Mouse (Mus musculus): Measurements from ENCODE around the gene Best2.

Best2 gene

DNA sequence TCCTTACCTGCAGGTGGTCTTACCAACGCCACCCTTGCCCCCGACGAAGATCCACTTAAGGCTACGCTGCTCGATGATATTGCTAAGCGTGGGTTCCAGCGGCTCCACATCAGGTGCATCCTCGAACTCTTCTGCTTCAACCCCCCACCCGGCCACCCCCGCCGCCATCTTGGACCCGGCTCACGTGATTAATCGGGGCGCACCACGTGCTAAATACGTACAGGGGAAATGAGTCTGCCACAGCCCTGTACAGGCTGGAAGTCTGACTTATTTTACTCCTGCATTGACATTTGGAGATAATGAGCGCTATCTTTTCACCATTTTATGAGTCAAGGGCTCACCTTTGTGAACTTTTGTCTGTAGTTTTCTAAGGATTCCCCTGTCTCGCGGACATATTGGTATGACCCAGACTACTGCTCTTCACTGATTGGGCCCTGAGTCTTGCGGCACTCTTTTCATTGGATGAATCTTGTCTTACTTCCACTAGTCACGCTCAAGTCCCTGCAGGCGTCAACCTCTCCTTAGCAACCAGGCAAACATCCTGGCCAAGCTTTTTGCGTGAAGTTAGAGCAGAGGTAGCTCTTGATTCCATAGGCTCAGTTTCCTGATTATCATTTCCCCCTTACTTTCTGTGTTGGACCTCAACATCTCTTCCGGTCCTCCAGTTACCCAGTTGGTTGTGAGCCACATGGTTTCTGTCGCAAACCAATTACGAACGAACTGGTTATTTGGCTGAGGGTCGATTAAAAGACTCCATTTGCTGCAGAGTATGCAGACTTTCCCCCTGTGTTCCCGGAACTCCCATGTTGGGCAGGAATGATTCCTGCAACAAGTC, 11.0 kb upstream of the Best2 start, which contains the start of gene Asna1:
Gene Asna1, minus strand, starts transcription at position 184 of the 835 bp plus-strand sequence.
- in situ Hi-C loops (cut with MboI; ENCODE audit: unreplicated experiment in 2 of 2): loop anchor here (5.0 to 10.0 kb wide), 3 partner anchors 49 to 58 kb away; partner anchors contain the start of genes Dhps (in 1 of the 2), Gm49661 (in 1 of the 2), Junb (in 1 of the 2) and Prdx2 (in 1 of the 2)

- in situ Hi-C loops (cut with MboI; ENCODE audit: unreplicated experiment in 2 of 2): loop anchor here (10.0 kb wide), 2 partner anchors 49 to 51 kb away; partner anchors contain the start of genes Dhps (in 1 of the 2) and Junb (in 1 of the 2)
These were observed 9.5 kb upstream of the Best2 start for GRCm38 (mm10) chr8:85023846-85024245.

- in situ Hi-C loops (cut with MboI; ENCODE audit: unreplicated experiment in 2 of 2): loop anchor here (10.0 kb wide), 2 partner anchors 47 to 53 kb away; partner anchors contain the start of genes Dhps (in 1 of the 2) and Junb (in 1 of the 2)
These were observed 7.3 kb upstream of the Best2 start for GRCm38 (mm10) chr8:85021514-85022055.

DNA sequence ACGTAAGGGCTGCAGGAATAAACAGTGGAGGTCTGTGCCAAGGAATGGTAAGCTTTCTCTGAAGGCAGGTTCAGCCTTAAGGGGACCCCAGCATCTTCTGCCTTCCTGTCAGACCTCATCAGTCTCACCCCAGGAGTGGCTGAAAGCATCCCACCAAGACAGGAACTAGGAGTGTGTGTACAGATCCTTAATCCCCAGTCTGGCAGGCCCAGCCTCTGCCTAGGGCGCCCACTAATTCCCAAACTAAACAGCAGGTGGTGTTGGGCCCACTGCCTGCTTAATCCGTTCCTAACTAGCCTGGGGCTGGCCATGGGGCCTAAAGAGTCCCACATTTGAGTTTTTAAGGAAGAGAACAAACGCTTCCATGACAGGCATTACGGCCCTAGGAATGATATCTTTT, 2.9 kb upstream of the Best2 start:
- in situ Hi-C loops (cut with MboI; ENCODE audit: unreplicated experiment in 2 of 2): no loop called here

- in situ Hi-C loops (cut with MboI; ENCODE audit: unreplicated experiment in 2 of 2): no loop called here
These were observed 2.4 kb upstream of the Best2 start for GRCm38 (mm10) chr8:85016724-85017123.

GRCm38 (mm10) chr8:85013230-85013840, 996 bp downstream of the Best2 start:
- in situ Hi-C loops (cut with MboI; ENCODE audit: unreplicated experiment in 2 of 2): no loop called here

DNA sequence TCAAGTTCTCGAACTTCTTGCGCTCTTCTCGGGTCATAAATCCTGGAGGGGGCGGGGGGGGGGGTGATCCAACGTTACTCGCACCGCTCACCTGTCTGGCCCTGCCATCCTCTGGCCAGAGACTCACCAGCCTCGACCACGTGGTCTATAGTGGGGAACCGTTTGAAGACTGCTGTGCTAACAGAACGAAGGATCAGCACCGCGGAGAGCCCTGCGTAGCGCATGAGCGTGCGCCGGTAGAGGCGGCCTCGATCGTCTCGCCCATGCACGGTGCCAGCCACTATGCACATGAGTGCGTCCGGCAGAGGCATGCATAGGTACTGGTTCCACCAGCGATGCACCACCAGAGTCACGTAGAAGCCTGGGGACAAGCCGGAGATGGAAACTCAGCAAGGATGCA, 3.1 kb downstream of the Best2 start:
- in situ Hi-C loops (cut with MboI; ENCODE audit: unreplicated experiment in 2 of 2): no loop called here

GRCm38 (mm10) chr8:85007686-85008085, 6.6 kb downstream of the Best2 start:
- in situ Hi-C loops (cut with MboI; ENCODE audit: unreplicated experiment in 2 of 2): no loop called here

DNA sequence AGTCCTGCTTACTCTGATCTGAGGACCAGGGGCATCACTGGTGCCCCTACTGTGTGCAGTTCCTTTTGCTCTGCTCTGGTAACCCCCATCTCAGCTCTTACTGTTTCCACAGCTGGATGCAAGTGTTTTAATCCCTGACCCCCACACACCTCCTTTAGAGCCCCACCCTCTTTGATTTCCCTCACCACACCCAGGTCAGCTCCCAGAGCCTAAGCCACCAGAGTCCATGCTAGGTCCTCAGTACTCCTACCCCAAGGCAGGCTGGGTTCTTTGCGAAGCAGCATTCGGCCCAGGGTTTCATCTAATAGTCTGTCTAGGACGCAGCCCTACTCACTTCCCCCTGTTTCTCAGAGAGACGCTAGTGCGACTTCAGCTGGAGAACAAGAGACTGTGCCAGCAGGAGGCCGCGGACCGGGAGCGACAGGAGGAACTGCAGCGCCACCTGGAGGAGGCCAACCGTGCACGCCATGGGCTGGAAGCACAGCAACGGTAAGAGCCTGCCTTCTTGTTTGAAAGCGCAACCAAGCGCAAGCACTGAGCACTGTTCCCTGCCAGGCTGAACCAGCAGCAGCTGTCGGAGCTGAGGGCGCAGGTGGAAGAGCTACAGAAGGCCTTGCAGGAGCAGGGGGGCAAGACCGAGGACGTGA, 16.6 kb downstream of the Best2 start:
- in situ Hi-C loops (cut with MboI; ENCODE audit: unreplicated experiment in 2 of 2): loop anchor here in 1 of 2 experiments (5.0 to 25.0 kb wide), 2 partner anchors 70 to 415 kb away; no protein-coding TSS in a partner anchor

- in situ Hi-C loops (cut with MboI; ENCODE audit: unreplicated experiment in 2 of 2): loop anchor here in 1 of 2 experiments (5.0 to 25.0 kb wide), 2 partner anchors 70 to 415 kb away; no protein-coding TSS in a partner anchor
These were observed 17.4 kb downstream of the Best2 start for GRCm38 (mm10) chr8:84996978-84997377.

- in situ Hi-C loops (cut with MboI; ENCODE audit: unreplicated experiment in 2 of 2): loop anchor here in 1 of 2 experiments (5.0 to 25.0 kb wide), 2 partner anchors 68 to 417 kb away; no protein-coding TSS in a partner anchor
These were observed 18.7 kb downstream of the Best2 start for GRCm38 (mm10) chr8:84995680-84996079.

GRCm38 (mm10) chr8:84994375-84994774, 20.0 kb downstream of the Best2 start:
- in situ Hi-C loops (cut with MboI; ENCODE audit: unreplicated experiment in 2 of 2): loop anchor here (5.0 to 25.0 kb wide), 2 partner anchors 37 to 418 kb away; no protein-coding TSS in a partner anchor

DNA sequence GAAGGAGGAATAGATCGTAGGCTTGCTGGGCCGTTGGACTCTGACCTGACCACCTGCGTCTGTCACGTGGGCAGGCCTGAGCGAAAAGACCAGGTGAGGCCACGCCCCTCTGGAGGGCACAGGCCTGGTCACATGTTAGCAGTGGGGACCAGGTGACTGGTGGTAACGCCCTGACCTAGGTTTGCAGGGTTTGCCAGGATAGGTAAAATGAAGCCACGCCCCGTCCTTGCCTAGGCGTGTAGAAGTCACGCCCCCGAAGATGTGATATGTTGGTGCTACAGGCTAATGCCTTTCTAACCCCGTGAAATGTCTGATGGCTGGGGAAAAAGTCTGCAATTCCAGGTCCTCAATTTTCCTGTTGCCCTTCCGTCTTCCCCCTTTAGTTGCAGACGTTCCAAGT, 23.5 kb downstream of the Best2 start:
- in situ Hi-C loops (cut with MboI; ENCODE audit: unreplicated experiment in 2 of 2): loop anchor here (5.0 to 25.0 kb wide), 2 partner anchors 34 to 421 kb away; no protein-coding TSS in a partner anchor

- in situ Hi-C loops (cut with MboI; ENCODE audit: unreplicated experiment in 2 of 2): loop anchor here (5.0 to 25.0 kb wide), 2 partner anchors 33 to 422 kb away; no protein-coding TSS in a partner anchor
These were observed 24.0 kb downstream of the Best2 start, which contains the start of gene Hook2 for GRCm38 (mm10) chr8:84990349-84990748. TSS of gene Hook2 (plus strand) at chr8:84990603.

DNA sequence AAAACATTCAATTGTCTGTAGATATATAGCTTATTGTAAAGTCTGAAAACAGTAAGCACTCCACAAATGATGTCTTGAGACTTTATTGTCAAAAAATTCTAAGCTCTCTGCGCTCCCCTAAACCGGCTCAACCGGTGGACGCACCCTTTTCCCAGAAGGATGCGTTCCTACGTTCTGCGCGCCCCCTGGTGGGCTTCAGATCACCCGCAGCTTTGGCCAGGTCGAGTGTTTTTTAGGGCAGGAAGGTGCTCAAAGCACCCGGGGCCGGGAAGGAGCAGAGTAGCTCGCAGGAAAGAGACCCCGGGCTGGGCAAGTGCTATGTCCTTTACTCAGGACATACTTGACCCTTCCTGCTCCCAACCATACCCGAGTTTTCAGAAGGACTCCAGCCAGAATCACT, 24.5 kb downstream of the Best2 start:
- in situ Hi-C loops (cut with MboI; ENCODE audit: unreplicated experiment in 2 of 2): loop anchor here (5.0 to 25.0 kb wide), 2 partner anchors 33 to 422 kb away; no protein-coding TSS in a partner anchor

DNA sequence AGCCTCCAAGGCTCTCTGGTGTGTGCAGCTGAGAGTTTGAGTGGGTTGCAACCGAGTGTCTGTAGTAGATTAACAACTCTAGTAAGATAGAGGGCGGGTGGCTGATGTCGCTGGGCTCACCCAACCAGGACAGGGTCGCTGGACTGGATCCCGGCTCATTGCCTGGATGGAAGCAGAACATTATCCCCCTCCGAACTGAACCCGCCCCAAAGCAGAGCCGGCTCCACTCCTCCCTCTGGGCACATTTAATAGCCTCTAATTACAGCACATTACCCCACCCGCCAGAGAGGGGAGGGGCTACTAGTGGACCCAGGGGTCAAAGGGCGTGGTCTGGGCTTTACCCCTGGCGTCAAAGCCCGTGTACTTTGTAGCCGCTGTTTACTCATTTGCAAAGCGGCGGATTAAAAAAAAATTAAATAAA, 25.0 kb downstream of the Best2 start:
- in situ Hi-C loops (cut with MboI; ENCODE audit: unreplicated experiment in 2 of 2): loop anchor here in 1 of 2 experiments (25.0 kb wide), 1 partner anchor 423 kb away; no protein-coding TSS in a partner anchor

- in situ Hi-C loops (cut with MboI; ENCODE audit: unreplicated experiment in 2 of 2): loop anchor here in 1 of 2 experiments (25.0 kb wide), 1 partner anchor 424 kb away; no protein-coding TSS in a partner anchor
These were observed 26.4 kb downstream of the Best2 start for GRCm38 (mm10) chr8:84987903-84988302.

DNA sequence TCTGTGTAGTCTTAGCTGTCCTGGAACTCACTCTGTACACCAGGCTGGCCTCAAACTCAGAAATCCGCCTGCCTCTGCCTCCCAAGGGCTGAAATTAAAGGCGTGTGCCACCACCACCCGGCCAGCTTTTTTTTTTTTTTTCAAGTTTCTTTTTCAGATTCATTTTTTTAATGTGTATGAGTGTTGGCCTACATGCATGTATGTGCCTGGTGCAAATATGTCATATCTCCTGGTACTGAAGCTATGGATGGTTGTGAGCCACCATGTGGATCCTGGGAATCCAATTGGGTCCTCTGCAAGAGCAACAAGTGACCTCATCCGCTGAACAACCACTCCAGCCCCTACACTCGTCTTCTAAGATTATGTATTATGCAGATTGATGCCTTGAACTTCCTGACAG, 26.9 kb downstream of the Best2 start:
- in situ Hi-C loops (cut with MboI; ENCODE audit: unreplicated experiment in 2 of 2): loop anchor here in 1 of 2 experiments (25.0 kb wide), 1 partner anchor 425 kb away; no protein-coding TSS in a partner anchor

DNA sequence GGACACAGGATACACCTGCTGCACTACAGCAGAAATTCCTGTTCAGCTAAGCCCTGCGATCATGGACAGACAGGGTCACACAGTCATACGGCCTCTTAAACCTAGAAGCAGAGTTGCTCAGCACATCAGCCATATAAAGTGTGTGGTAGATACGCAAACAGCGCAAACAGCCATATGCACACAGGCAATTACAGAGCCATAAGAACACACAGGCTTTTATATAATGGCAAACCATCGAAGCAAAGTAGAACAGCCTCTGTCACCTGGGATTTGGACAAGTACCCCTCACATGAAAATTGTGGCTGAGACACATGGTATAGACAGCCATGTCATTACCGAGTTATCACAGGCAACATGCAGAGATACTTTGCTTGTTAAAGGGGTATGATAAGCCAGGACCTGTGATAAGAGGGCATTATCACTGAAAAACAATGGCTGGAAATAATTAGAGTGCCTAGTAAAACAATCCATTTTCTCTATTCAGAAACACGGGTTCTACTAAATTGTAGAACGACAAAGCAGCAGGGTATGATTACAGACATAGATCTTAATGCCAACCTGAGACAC, 27.9 kb downstream of the Best2 start:
- in situ Hi-C loops (cut with MboI; ENCODE audit: unreplicated experiment in 2 of 2): loop anchor here in 1 of 2 experiments (25.0 kb wide), 1 partner anchor 426 kb away; no protein-coding TSS in a partner anchor
